Mouse (Mus musculus) small intestine, adult 2 months (tissue): ENCODE measurements around the gene Stip1. TPM values are rescaled to one million over a fixed set of nuclear protein-coding genes. Genes with fewer than 3 reads are reported as not detected.
"Not testable (repeated sequence)": the region's sequence is repeated elsewhere in the genome, so short reads cannot be mapped to it uniquely, and the experiment has no call there.

Experiments
- H3K27ac ChIP-seq: fragments of 200-500 bp; 2 replicates; pipeline ENCODE4 v1.5.1; 2012; ENCODE audit warnings: low read depth, low read length, control low read depth, inconsistent platforms; ENCODE audit not compliant: insufficient read depth
- H3K27me3 ChIP-seq: fragments of 200-500 bp; 2 replicates; pipeline ENCODE4 v1.6.1; 2012; ENCODE audit warnings: mild to moderate bottlenecking, moderate library complexity, low read length, inconsistent platforms; ENCODE audit not compliant: control insufficient read depth, insufficient read depth
- H3K36me3 ChIP-seq: fragments of 200-500 bp; 2 replicates; pipeline ENCODE4 v1.6.1; 2012; ENCODE audit warnings: mild to moderate bottlenecking, low read length, control low read depth, inconsistent platforms; ENCODE audit not compliant: control insufficient read depth, insufficient read depth
- H3K4me1 ChIP-seq: fragments of 200-500 bp; 2 replicates; pipeline ENCODE4 v1.6.1; 2012; ENCODE audit warnings: low read length, inconsistent platforms, mixed read lengths; ENCODE audit not compliant: control insufficient read depth, insufficient read depth, insufficient read length
- H3K4me3 ChIP-seq: fragments of 200-500 bp; 2 replicates; pipeline ENCODE4 v1.5.1; 2012; ENCODE audit warnings: low read depth, mild to moderate bottlenecking, control low read depth, inconsistent platforms, low read length, moderate library complexity
- CTCF ChIP-seq: fragments of 200-500 bp; IDR thresholded peaks from 2 replicates; pipeline ENCODE4 v1.5.1; 2012; ENCODE audit warnings: low read depth, mild to moderate bottlenecking, control low read depth, inconsistent platforms, low read length, moderate library complexity, mixed read lengths; ENCODE audit not compliant: insufficient replicate concordance, insufficient read length; ENCODE audit errors: extremely low read depth
- POLR2A ChIP-seq: fragments of 200-500 bp; IDR thresholded peaks from 2 replicates; pipeline ENCODE4 v1.6.1; 2012; ENCODE audit warnings: low read depth, mild to moderate bottlenecking, control low read depth, inconsistent platforms, low read length, moderate library complexity
- WGBS: fragments of 180-500 bp; shearing (Covaris S2); methylation state at CpG from one replicate; pipeline ENCODE4 v1.1.7; 2018; 5-methylcytosine and 5-hydroxymethylcytosine counted together
- polyA plus RNA-seq: library from polyadenylated mRNA; depleted of rRNA; stranded (reverse); fragments of >200 nt; gene quantifications from 2 replicates; pipeline ENCODE4 v1.2.3, GENCODE M21; 2012

Gene Stip1
- polyA plus RNA-seq, 1 experiment, result 21.4 TPM

GRCm38 (mm10) chr19:7078271-7078670 is 38.5 kb upstream of the Stip1 start:
- 93% methylated on average over 7 of the region's 7 CpGs for WGBS
- Histone ChIP-seq H3K4me3 (no peak overlapping the region), H3K27me3 (no peaks in the 10 kb centered on the region), H3K36me3 (no peaks in the 10 kb centered on the region), H3K27ac (no peak overlapping the region), H3K4me1 (peaks cover 3% of the 10 kb centered on the region; the same call in 1 of the 2 replicates)
- TF ChIP-seq CTCF (no peak), POLR2A (no peak)

- TF ChIP-seq CTCF (no peak), POLR2A (no peak)
- no peaks in the 10 kb centered on the region for H3K27me3 ChIP-seq
- H3K36me3 ChIP-seq, result no peaks in the 10 kb centered on the region
- H3K27ac ChIP-seq, result no peak overlapping the region
- H3K4me3 ChIP-seq, result no peak overlapping the region
- WGBS, result 82% methylated on average over 9 of the region's 9 CpGs
- H3K4me1 ChIP-seq, result 0 out of 2 replicates have a peak, but pooled peaks cover 3% of the 10 kb centered on the region
Observed at GRCm38 (mm10) chr19:7077666-7078065, 37.9 kb upstream of the Stip1 start.

- H3K36me3 ChIP-seq, H3K27ac ChIP-seq, H3K4me1 ChIP-seq, H3K4me3 ChIP-seq, H3K27me3 ChIP-seq: not testable (repeated sequence)
- WGBS, result 57% methylated on average over 11 of the region's 11 CpGs
Observed at GRCm38 (mm10) chr19:7075336-7075735, 35.6 kb upstream of the Stip1 start.

GRCm38 (mm10) chr19:7073997-7074781 is 34.4 kb upstream of the Stip1 start:
- TF ChIP-seq POLR2A (no peak), CTCF (no peak)
- Histone ChIP-seq H3K27ac (no peak overlapping the region), H3K27me3 (no peaks in the 10 kb centered on the region), H3K4me1 (0 out of 2 replicates have a peak, but pooled peaks cover 3% of the 10 kb centered on the region), H3K4me3 (no peak overlapping the region), H3K36me3 (no peaks in the 10 kb centered on the region)
- WGBS, result 87% methylated on average over 12 of the region's 12 CpGs

- 89% methylated on average over 6 of the region's 6 CpGs for WGBS
- H3K4me1 ChIP-seq, result 0 out of 2 replicates have a peak, but pooled peaks cover 3% of the 10 kb centered on the region
- H3K4me3 ChIP-seq, result no peak overlapping the region
- no peaks in the 10 kb centered on the region for H3K27me3 ChIP-seq
- H3K36me3 ChIP-seq, result no peaks in the 10 kb centered on the region
- H3K27ac ChIP-seq, result no peak overlapping the region
- TF ChIP-seq CTCF, result no peak
- no peak for TF ChIP-seq POLR2A
Observed at GRCm38 (mm10) chr19:7072221-7072620, 32.5 kb upstream of the Stip1 start.

- Histone ChIP-seq H3K27me3 (no peaks in the 10 kb centered on the region), H3K36me3 (no peaks in the 10 kb centered on the region), H3K4me3 (no peak overlapping the region), H3K27ac (no peak overlapping the region), H3K4me1 (peaks cover 13% of the 10 kb centered on the region)
- WGBS, result 73% methylated on average over 4 of the region's 4 CpGs
- no peak for TF ChIP-seq CTCF
- no peak for TF ChIP-seq POLR2A
Observed at GRCm38 (mm10) chr19:7070775-7071174, 31.0 kb upstream of the Stip1 start.

GRCm38 (mm10) chr19:7069781-7070763 is 30.3 kb upstream of the Stip1 start:
- no peaks in the 10 kb centered on the region for H3K27me3 ChIP-seq
- H3K36me3 ChIP-seq, result no peaks in the 10 kb centered on the region
- 60% methylated on average over 35 of the region's 35 CpGs for WGBS
- H3K4me3 ChIP-seq, result no peak overlapping the region
- TF ChIP-seq POLR2A, result no peak
- no peak for TF ChIP-seq CTCF
- H3K4me1 ChIP-seq, result peaks cover 11% of the 10 kb centered on the region
- H3K27ac ChIP-seq, result no peak overlapping the region
